Mouse (Mus musculus) 3134 (cell line): ENCODE measurements at regions not wholly inside any gene's neighbourhood (a gene's known extent, or its start where the extent isn't known, plus 50 kb on each side); places are given as distances from the start of the nearest gene placed in this dataset.

ENCODE experiments used
- DNase-seq: peaks from one replicate; pipeline ENCODE4 v3.0.0-alpha.2; 2011; ENCODE audit warnings: low spot score; ENCODE audit not compliant: insufficient read length; ENCODE audit errors: extremely low read depth

- DNase-seq = no peak
Measured at GRCm38 (mm10) chr4:105911678-105912077, 122.0 kb downstream of the Gm12728 start.

GRCm38 (mm10) chr4:105912296-105912695 is 122.6 kb downstream of the Gm12728 start:
- no peak for DNase-seq

- no peak for DNase-seq
Measured at GRCm38 (mm10) chr4:105914996-105915395, 125.3 kb downstream of the Gm12728 start.

GRCm38 (mm10) chr4:105916229-105916628 is 126.6 kb downstream of the Gm12728 start:
- no peak for DNase-seq

GRCm38 (mm10) chr4:105924781-105925382 is 135.2 kb downstream of the Gm12728 start:
- DNase-seq = no peak

- no peak for DNase-seq
Measured at GRCm38 (mm10) chr4:105925506-105925905, 135.8 kb downstream of the Gm12728 start.

- no peak for DNase-seq
Measured at GRCm38 (mm10) chr4:105929658-105930057, 140.0 kb downstream of the Gm12728 start.

GRCm38 (mm10) chr4:105934971-105935370 is 145.3 kb downstream of the Gm12728 start:
- DNase-seq = peak; percentile 25

GRCm38 (mm10) chr4:105936755-105937514 is 147.3 kb downstream of the Gm12728 start:
- DNase-seq = peak; percentile 64

GRCm38 (mm10) chr4:105937587-105937986 is 147.9 kb downstream of the Gm12728 start:
- DNase-seq = peak; percentile 30

- no peak for DNase-seq
Measured at GRCm38 (mm10) chr4:105938886-105939285, 149.2 kb downstream of the Gm12728 start.

GRCm38 (mm10) chr4:105939636-105940199 is 150.0 kb downstream of the Gm12728 start:
- DNase-seq = no peak

- DNase-seq = no peak
Measured at GRCm38 (mm10) chr4:105940891-105941290, 151.2 kb downstream of the Gm12728 start.

GRCm38 (mm10) chr4:105941785-105942184 is 152.1 kb downstream of the Gm12728 start:
- DNase-seq = no peak

GRCm38 (mm10) chr4:105944962-105945361 is 155.3 kb downstream of the Gm12728 start:
- no peak for DNase-seq

- DNase-seq = no peak
Measured at GRCm38 (mm10) chr4:105945921-105946320, 156.3 kb downstream of the Gm12728 start.

- no peak for DNase-seq
Measured at GRCm38 (mm10) chr4:105948326-105948725, 158.7 kb downstream of the Gm12728 start.

GRCm38 (mm10) chr4:105952406-105952805 is 162.7 kb downstream of the Gm12728 start:
- DNase-seq = no peak

- DNase-seq = no peak
Measured at GRCm38 (mm10) chr4:105956516-105956915, 166.8 kb downstream of the Gm12728 start.

- no peak for DNase-seq
Measured at GRCm38 (mm10) chr4:105958331-105958730, 168.7 kb downstream of the Gm12728 start.

GRCm38 (mm10) chr4:105961686-105962360 is 172.2 kb downstream of the Gm12728 start:
- DNase-seq = no peak
